Mouse (Mus musculus) E14TG2a.4 (cell line): ENCODE measurements around the gene Igflr1.

Experiments
- H3K27me3 ChIP-seq: 2 replicates; pipeline ENCODE4 v1.6.1; 2014; ENCODE audit warnings: low read length, control low read depth; ENCODE audit not compliant: insufficient read depth
- H3K36me3 ChIP-seq: 2 replicates; pipeline ENCODE4 v1.6.1; 2014; ENCODE audit warnings: low read length, control low read depth; ENCODE audit not compliant: insufficient read depth
- H3K4me1 ChIP-seq: replicated peaks from 2 replicates; pipeline ENCODE4 v1.6.1; 2014; ENCODE audit warnings: low read depth, low read length, control low read depth
- H3K4me3 ChIP-seq: replicated peaks from 2 replicates; pipeline ENCODE4 v1.5.1; 2014; ENCODE audit warnings: mild to moderate bottlenecking, low read length
- H3K9me3 ChIP-seq: 2 replicates; pipeline ENCODE4 v1.6.1; 2014; ENCODE audit warnings: low read length, control low read depth
- CTCF ChIP-seq: conservative IDR thresholded peaks from 2 replicates; pipeline ENCODE4 v1.5.1; 2014; ENCODE audit warnings: low read length
- NANOG ChIP-seq: IDR thresholded peaks from 2 replicates; pipeline ENCODE4 v1.6.1; 2014; ENCODE audit warnings: borderline replicate concordance, low read length, mixed read lengths
- POU5F1 ChIP-seq: IDR thresholded peaks from 2 replicates; pipeline ENCODE4 v1.6.1; 2014; ENCODE audit warnings: low read length, borderline replicate concordance

The Igflr1 gene

GRCm38 (mm10) chr7:30531291-30531815, 33.9 kb upstream of the Igflr1 start:
- H3K36me3 ChIP-seq, result peaks cover 10% of the 10 kb centered on the region
- H3K9me3 ChIP-seq, result peaks cover 14% of the 10 kb centered on the region
- TF ChIP-seq NANOG (no peak), CTCF (no peak), POU5F1 (no peak)
- H3K4me1 ChIP-seq, result peaks cover 47% of the 10 kb centered on the region
- no peak overlapping the region for H3K4me3 ChIP-seq
- H3K27me3 ChIP-seq, result peaks cover 78% of the 10 kb centered on the region

- peaks cover 14% of the 10 kb centered on the region for H3K9me3 ChIP-seq
- H3K4me1 ChIP-seq, result peaks cover 34% of the 10 kb centered on the region
- peaks cover 12% of the 10 kb centered on the region for H3K36me3 ChIP-seq
- H3K27me3 ChIP-seq, result peaks cover 66% of the 10 kb centered on the region
- TF ChIP-seq CTCF, result no peak
- TF ChIP-seq POU5F1, result no peak
- TF ChIP-seq NANOG, result no peak
- H3K4me3 ChIP-seq, result no peak overlapping the region
Measured at GRCm38 (mm10) chr7:30532931-30533330, 32.3 kb upstream of the Igflr1 start.

- Histone ChIP-seq H3K4me1 (peaks cover 25% of the 10 kb centered on the region), H3K4me3 (peak overlapping the region; percentile 85), H3K36me3 (peaks cover 20% of the 10 kb centered on the region), H3K9me3 (peaks cover 14% of the 10 kb centered on the region), H3K27me3 (peaks cover 61% of the 10 kb centered on the region)
- TF ChIP-seq CTCF, result no peak
- no peak for TF ChIP-seq POU5F1
- no peak for TF ChIP-seq NANOG
Measured at GRCm38 (mm10) chr7:30533941-30534632, 31.1 kb upstream of the Igflr1 start.

- Histone ChIP-seq H3K36me3 (peaks cover 24% of the 10 kb centered on the region), H3K27me3 (peaks cover 56% of the 10 kb centered on the region), H3K9me3 (peaks cover 14% of the 10 kb centered on the region), H3K4me1 (peaks cover 27% of the 10 kb centered on the region), H3K4me3 (peak within 1 kb of the TSS; percentile 85)
- TF ChIP-seq CTCF (no peak), NANOG (no peak), POU5F1 (no peak)
Measured at GRCm38 (mm10) chr7:30534633-30535577, 30.3 kb upstream of the Igflr1 start, which contains the start of gene Arhgap33. Gene Arhgap33, minus strand, starts transcription at chr7:30535060.

- peak overlapping the region; percentile 68 for H3K4me3 ChIP-seq
- H3K36me3 ChIP-seq, result peaks cover 43% of the 10 kb centered on the region
- H3K27me3 ChIP-seq, result peaks cover 11% of the 10 kb centered on the region
- H3K9me3 ChIP-seq, result no peaks in the 10 kb centered on the region
- TF ChIP-seq NANOG (no peak), POU5F1 (no peak), CTCF (no peak)
- peaks cover 49% of the 10 kb centered on the region for H3K4me1 ChIP-seq
Measured at GRCm38 (mm10) chr7:30540572-30540971, 24.7 kb upstream of the Igflr1 start.

GRCm38 (mm10) chr7:30544327-30544726, 20.9 kb upstream of the Igflr1 start:
- Histone ChIP-seq H3K4me3 (no peak overlapping the region), H3K4me1 (peaks cover 43% of the 10 kb centered on the region), H3K27me3 (no peaks in the 10 kb centered on the region), H3K9me3 (no peaks in the 10 kb centered on the region), H3K36me3 (peaks cover 59% of the 10 kb centered on the region)
- no peak for TF ChIP-seq CTCF
- no peak for TF ChIP-seq NANOG

- Histone ChIP-seq H3K27me3 (no peaks in the 10 kb centered on the region), H3K36me3 (peaks cover 43% of the 10 kb centered on the region), H3K4me3 (no peak overlapping the region), H3K9me3 (no peaks in the 10 kb centered on the region), H3K4me1 (peaks cover 34% of the 10 kb centered on the region)
- no peak for TF ChIP-seq NANOG
- TF ChIP-seq POU5F1, result no peak
- no peak for TF ChIP-seq CTCF
Measured at GRCm38 (mm10) chr7:30549880-30550279, 15.3 kb upstream of the Igflr1 start.

- H3K9me3 ChIP-seq, result no peaks in the 10 kb centered on the region
- peaks cover 41% of the 10 kb centered on the region for H3K4me1 ChIP-seq
- TF ChIP-seq NANOG (no peak), CTCF (no peak), POU5F1 (no peak)
Measured at GRCm38 (mm10) chr7:30550603-30551002, 14.6 kb upstream of the Igflr1 start.

More at GRCm38 (mm10) chr7:30550603-30551002, 14.6 kb upstream of the Igflr1 start:
- H3K4me3 ChIP-seq, result no peak overlapping the region
- no peaks in the 10 kb centered on the region for H3K27me3 ChIP-seq
- H3K36me3 ChIP-seq, result peaks cover 46% of the 10 kb centered on the region
